Mouse (Mus musculus) embryonic fibroblast, embryonic 13.5 days (primary cell): ENCODE results near the gene Kctd2.
"Not testable (repeated sequence)": the region's sequence is repeated elsewhere in the genome, so short reads cannot be mapped to it uniquely, and the experiment has no call there.

Source experiments
- CTCF ChIP-seq: IDR thresholded peaks from 2 replicates; pipeline ENCODE4 v1.5.1; 2011; ENCODE audit warnings: mild to moderate bottlenecking, control low read depth, low read length, moderate library complexity, borderline replicate concordance; ENCODE audit not compliant: insufficient read depth
- POLR2A ChIP-seq: IDR thresholded peaks from 2 replicates; pipeline ENCODE4 v1.6.1; 2011; ENCODE audit warnings: low read depth, mild to moderate bottlenecking, control low read depth, low read length, moderate library complexity

DNA sequence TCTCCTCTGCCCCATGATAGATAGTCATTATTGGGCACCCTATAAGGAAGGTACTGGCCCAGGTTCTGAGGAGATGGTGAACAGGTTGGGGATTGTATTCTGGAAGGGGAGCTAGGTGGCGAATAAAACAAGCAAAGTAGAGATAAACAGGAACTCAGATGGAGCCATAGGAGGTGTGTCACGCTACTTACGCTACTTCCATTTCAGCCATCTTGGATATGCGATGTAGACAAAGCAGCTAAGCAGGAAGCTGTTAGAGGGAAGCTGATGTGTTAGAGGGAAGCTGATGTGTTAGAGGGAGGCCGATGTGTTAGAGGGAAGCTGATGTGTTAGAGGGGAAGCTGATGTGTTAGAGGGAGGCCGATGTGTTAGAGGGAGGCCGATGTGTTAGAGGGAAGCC is 57.5 kb downstream of the Kctd2 start:
- TF ChIP-seq CTCF, POLR2A: not testable (repeated sequence)
